Mouse (Mus musculus) skeletal muscle tissue, adult 2 months (tissue): ENCODE measurements around the gene Stradb.
A peak's percentile ranks its signal among the peaks of the same experiment; 100 is the strongest.

Experiments used
- DNase-seq: peaks from one replicate; pipeline ENCODE4 v3.0.0-alpha.2; 2012; ENCODE audit warnings: low read depth, low spot score

Stradb gene

DNA sequence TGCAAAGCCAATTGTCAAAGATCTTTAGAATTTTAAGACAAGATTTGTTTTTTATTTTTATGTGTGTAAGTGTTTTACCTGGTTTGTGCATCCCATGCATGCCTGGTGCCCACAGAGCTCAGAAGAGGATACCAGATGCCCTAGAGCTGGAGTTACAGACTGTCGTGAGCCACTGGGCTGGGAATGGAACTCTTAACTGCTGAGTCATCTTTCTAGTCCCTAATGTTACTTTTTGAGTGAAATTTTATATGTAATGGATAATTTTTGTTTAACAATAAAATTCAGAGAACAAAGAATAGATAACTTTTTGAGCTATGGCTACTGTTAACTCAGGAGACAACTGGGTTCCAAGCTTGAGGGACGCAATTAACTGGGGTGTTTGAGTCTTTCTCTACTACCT is 13.6 kb upstream of the Stradb start:
- DNase-seq = no peak

DNA sequence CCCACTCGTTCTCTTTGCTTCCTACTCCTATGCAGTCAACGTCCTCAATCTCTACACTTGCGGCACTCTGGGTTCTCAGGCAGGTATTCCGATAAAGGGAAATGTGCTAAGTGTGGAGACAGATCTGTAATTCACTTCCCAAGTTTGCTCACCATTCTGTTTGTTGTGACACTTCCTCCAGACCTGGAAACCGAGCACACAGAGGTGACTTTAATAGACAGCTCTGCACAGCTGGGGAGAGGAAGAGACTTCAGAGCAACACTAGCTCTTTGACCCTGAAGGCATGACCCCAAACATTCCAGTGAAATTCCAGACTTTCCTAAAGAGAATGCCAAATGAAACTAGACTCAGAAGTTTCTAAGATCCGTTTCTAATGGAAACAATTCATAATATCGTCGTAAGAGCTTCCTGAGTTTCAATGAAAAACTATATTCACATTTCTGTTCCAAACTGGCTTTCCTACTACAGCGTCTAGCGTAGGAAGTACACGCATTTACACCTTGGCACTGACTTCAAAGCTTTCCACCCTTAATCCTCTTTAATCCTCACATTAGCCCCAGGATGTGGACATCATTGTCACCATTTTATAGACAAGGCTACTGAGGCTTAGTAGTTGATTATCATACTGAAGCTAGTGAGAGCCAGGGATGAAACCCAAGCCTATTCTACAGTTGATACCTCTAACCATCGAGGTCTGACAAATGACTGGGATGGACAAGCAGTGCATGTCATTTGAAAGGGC is 12.0 kb upstream of the Stradb start:
- DNase-seq = no peak

DNA sequence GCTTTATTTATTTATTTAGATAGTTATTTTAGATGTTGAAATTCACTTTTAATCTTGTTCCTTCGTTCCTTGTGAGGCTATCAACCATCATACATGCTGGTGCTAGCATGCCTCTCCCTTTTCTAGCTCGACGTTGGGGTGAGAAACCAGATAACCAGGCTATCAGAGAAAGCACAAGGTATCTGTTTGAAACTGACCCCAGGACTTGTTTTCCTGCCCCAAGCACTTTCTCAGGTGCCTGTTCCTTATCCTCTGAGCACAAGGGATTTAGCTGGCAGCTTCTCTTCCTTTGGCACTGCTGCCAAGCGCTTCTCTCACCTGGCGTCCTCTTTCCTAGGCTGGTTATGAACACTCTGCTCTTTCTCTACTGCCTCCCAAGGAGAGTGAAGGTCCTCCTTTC is 10.9 kb upstream of the Stradb start:
- no peak for DNase-seq

DNA sequence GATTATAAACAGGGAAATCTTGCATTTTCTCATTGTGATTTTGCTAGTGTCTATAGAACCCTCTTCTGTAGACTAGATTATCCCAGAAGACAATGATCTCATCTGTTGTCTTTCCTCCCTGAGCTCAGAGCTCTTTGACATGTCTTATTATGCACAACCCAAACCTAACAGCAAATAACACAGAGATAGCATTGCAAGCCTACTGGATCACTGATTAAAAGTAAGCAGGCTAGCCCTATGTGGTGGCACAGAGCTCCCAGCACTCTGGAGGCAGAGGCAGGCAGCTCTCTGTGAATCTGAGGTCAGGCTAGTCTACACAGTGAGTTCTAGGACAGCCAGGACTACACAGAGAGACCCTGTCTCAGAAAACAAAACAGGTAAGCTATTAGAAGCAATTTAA is 10.5 kb upstream of the Stradb start:
- no peak for DNase-seq

DNA sequence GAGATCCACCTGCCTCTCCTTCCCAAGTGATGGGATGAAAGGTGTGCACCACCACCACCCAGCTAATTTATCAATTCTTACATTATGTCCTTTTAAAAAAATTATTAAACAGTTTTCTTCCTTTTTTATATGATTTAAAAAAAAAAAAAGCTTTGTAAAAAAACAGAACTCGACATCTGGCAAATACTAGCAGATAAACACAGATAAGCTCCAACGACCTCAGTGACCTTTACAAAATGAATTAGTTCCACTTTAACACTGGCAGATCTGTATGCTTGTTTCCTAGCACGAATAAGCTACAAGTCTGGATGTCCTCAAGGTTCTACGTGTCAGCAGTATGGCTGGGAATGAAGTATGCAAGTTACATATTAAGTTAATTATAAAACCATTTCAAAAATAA is 5.8 kb upstream of the Stradb start:
- no peak for DNase-seq

DNA sequence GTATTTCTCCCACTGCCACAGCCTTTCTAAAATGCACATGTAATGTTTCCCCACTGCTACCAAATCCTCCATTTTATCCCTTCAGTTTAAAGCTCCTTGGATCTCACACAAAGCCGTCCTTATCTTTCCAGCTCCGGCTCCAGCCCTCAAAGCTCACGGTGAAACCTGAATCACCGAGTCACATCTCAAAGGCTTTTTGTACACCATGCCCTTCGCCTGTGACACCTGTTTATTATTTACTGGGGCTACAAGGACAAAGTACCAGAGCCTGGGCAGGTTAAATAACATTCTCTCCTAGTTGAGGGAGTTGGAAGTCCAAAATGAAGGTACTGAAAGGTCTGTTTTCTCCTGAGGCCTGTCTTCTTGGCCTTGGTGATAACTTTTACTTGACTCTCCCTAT is 3.3 kb upstream of the Stradb start:
- no peak for DNase-seq

DNA sequence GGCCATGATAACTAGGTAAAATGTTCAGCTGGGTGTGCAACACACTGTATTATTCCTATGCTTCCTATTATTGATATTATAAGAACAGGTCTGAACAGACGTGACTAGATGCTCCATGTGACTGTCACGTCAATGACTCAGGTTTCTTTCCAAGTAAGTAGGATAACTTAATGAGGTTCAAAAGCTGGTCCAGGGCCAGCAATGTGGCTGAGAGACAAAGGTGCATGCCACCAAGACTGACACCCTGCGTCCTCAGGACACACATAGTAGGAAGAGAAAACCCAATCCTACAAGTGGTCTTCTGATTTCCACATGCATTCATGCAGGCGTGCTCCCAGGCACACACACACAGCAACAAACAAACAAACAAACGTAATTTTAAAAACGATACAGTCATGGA is 2.2 kb upstream of the Stradb start:
- no peak for DNase-seq

DNA sequence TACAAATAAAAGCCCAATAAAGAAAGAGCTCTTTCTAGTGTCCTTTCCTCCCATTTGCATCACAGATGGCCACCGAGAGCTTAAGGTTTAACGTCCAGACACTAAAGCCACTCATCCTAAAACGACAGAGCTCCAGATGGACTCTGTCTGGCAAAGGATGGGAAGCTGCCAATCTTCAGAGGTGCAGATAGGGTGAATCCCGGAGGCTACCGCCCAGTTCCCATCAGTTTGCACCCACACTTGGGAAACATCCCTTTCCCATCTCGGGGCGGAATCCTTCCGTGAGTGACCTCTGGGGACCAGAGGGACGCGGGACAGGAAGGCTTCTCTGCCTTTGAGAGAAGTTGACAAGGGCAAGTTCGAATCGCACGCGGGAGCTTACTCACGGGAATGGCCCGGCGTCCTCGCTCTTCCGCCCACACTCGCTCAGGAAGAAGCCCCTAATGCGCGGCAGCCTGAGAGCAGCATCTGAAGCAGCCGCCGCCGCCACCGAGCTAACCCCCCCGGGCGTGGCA is 414 bp upstream of the Stradb start:
- DNase-seq = no peak

DNA sequence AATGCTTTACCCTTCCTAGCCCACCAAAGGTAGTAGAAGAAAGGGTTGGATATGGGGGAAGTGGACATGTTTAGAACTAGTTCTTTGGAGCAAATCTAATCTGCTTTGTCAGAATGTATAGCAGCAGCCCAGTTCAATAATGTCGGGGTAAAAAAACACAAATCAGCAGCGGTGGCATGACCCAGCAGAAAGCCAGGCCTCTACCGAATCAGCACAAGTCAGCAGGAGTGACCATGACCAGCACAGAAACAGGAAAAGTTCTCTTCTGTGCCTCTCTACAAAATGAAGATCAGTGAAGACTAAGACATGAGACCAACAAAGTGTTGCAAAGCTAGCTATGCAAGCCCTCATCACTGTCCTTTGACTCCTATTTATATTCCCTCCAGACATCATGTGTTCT is 9.0 kb downstream of the Stradb start:
- no peak for DNase-seq

DNA sequence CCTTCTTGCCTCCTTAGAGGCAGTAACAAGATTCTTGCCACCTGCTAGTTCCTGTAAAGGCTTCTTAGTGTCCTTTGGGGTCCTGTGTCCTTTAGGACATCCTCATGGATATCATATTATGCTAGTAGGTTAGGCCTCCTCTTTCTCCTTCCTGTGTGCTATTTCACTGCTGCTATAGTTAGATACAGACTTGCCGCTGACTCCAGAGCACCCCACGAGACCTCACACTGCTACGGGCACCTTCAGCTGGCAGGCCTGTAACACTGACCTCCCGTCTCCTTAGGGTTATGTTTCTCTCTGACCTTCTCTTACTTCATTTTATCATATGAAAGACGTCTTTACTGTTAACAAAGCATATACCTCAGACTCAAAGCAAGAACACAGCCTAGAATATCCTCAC is 11.3 kb downstream of the Stradb start:
- peak; percentile 72 for DNase-seq

DNA sequence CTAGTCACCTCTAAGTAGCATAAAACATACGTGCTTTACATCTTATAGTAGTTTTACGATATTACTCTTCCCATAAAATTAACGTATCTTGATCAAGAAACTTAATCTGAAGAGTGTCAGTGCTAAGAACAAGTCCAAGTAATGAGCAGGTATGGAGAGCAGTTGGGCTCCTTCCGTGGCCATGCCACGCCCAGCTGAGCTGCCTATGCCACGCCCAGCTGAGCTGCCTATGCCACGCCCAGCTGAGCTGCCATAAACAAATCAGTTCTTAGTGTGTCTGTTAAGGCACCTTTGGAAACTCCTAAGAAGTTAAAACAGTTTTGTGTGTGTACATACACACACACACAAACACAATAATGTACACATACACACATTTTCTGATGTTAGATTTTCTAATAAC is 19.8 kb downstream of the Stradb start:
- DNase-seq = no peak

DNA sequence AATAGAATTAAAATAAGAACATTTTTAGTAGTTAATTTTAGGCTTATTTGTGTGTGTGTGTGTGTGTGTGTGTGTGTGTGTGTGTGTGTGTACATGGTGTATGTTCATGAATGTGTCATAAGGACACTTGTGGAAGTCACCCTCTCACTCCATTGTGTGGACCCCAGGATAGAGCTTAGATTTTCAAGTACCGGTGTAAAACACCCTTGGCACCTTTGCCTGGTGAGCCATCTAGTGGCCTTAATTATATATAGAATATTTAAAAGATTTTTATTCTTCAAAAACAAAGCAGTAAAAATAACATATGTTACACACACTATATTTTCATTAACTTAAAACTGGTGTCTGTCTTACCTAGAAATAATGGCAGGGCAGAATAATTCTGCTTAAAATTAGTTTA is 20.4 kb downstream of the Stradb start:
- no peak for DNase-seq

DNA sequence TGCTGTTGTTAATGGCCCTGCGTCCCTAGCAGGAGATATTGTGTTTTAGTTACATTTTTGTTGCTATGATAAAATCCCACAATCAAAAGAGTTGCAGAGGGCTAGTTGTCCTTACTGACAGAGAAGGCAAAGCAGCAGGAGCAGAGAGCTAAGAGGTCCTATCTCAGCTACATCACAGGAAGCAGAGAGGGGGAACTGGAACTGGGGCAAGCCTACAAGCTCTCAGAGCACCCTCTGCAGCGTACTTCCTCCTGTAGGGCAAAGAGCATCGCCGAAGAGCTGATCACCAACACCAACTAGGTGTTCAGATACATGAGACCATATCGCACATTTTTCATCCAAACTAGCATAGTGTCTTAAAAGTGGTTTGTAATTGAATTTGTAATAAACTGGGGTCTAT is 22.0 kb downstream of the Stradb start:
- DNase-seq = no peak

DNA sequence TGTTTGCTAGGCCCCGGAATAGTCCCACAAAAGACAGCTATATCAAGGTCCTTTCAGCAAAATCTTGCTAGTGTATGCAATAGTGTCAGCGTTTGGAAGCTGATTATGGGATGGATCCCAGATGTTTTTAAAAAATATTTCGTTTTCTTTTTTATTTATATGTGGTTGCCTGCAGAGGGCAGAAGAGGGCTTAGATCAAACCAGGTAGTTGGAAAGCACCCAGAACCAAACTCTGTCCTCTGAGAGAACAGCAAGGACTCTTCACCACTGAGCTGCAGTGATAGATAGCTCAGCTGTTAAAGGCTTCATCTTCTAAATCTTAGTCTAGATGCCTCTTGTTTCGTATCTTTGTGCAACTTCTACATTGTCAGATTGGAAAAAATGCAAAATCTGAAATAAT is 35.9 kb downstream of the Stradb start:
- DNase-seq = no peak

DNA sequence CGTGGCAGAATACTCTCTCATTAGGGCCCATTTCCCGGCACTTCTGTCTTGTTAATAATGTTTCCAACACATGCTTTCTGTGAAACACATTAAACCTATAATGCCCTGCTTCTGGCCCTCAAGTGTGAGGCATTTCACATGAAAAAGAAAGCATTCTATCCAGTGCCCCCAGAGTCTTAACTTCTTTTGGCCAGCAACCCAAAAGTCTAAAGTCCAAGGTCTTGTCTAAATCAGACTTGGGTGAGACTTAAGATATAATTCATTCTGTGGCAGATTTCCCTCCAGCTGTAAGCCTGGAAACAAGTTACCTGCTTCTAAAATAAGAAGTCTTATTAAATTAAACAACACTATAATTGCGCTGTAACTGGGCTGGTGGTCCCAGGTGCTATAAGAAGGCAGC is 48.2 kb downstream of the Stradb start:
- DNase-seq = no peak

DNA sequence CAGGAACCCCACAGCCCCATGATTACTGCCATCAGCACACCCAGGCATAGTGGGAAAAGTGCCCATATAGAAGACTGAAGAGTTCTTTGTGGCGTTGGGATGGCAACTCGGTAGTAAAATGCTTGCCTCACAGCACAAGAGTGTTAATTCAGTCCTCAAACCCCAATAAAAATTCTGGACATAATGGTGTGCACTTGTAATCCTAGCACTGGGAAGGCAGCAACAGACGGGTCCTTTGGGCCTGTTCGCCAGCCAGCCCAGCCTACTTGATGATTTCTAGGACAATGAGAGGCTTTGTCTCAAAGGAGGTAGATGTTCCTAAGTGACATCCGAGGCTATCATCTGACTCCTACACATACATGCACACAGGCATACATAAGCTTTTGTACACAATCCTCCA is 64.4 kb downstream of the Stradb start:
- DNase-seq = no peak
